Mouse (Mus musculus) layer of hippocampus, adult 11-12 months (tissue): Measurements from ENCODE around the gene Arhgap45.
"Not testable (repeated sequence)": the region's sequence is repeated elsewhere in the genome, so short reads cannot be mapped to it uniquely, and the experiment has no call there.

ENCODE experiments used
- DNase-seq: peaks from one replicate; pipeline ENCODE4 v3.0.0; 2022; ENCODE audit warnings: low spot score

Arhgap45 gene

DNA sequence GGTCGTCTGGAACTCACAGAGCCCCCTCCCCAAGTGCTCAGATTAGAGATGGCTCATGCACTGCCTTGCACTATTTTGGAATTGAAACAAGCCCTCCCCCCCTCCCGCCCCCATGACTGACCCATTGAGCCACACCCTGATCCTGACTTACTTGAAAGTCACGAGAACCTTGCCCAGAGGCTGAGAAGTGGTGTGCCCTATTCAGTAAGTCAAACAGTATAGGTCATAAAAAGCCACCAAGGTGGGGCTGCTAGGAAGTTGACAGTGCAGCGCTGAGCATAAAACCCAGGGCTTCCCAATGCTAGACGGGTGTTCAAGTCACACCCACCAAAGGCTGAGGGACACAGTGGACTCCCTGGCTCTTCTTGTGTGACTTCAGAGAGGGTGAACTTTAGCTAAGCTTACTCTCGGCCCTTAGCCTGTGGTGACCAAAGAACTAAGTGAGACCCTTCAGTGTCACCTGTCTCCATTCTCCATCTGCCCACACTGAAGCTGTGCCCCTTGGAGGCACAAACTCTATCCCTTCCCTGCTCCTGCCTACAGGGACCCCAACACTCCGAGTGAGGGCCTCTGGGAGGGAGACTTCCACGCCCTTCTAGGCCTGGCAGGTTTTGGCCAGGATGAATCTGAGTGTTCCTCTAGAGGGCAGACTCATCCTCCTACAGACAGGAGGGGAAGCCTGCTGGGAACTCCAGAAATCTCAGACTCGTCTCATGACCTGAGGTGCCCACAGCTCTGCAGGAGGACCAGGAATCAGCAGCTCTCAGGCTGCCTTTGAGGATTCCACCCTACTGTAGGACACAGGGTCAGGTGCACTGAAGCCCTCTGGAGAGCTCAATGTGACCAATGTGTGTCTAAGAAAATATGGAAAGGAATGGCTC is 17.3 kb downstream of the Arhgap45 start:
- no peak for DNase-seq

DNA sequence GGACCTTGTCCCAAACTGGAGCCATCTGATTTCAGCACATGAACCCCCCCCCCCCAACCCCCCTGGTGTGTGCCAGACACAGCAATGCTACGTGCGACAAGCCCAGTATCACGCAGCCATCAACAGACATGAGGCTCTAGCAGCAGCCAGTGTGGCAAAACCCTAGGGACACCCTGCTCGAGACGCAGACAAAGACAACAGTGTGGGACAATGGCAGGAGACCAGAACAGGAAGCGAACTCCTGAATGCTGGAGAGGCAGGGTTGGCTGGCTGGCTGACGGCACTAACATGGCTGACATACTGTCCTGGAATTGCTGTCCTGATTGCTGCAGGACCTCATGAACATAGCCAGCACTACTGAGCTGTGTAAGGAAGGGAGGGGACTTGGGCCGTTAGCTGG is 18.7 kb downstream of the Arhgap45 start:
- DNase-seq: no peak

GRCm38 (mm10) chr10:80035686-80036085 is 19.2 kb downstream of the Arhgap45 start:
- DNase-seq: no peak

GRCm38 (mm10) chr10:80036832-80037231 is 20.4 kb downstream of the Arhgap45 start:
- DNase-seq: no peak

DNA sequence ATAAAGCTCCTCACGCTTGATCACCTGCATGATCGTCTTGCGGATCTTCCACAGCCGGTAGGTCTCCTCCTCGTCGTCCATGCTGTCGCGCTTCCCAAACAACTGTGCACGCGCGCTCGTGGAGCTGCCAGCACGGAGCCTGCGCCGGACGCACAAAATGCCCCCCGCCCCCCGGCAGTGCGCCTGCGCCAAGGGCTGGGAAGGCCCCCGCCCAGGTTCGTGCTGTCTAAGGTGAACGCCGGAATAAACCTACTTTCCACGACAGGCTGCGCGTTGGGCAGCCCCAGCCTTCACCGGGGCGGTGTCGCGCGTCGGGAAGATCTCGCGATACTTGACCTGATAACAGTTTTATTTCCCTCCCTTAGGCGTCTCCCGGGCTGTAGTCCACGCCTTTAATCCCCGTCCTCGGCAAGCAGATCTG is 23.1 kb downstream of the Arhgap45 start, which contains the start of gene Polr2e:
Polr2e (minus strand) TSS at position 237 of the 421 bp plus-strand sequence.
- peak; percentile 98 for DNase-seq

GRCm38 (mm10) chr10:80041409-80042060 is 25.1 kb downstream of the Arhgap45 start:
- DNase-seq: not testable (repeated sequence)

DNA sequence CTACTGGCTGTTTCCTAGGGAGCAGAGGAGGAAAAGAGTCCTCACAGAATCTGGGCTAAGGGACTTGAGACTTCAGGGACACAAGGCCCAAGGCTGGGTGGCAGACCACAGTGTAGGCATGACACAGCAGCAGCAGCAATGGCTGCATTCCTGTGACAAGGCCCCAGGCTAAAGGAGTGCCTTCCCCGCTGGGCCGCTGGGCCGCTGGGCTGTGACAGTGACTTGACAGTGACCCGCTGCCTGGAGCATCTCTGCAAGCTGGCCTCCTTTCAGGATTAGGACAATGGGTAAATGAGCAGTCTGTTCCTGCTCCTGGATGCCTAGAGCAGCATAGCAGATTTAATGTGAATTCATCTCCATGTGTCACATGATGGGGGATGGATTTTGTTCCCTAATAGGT is 27.6 kb downstream of the Arhgap45 start:
- no peak for DNase-seq

GRCm38 (mm10) chr10:80045364-80045763 is 28.9 kb downstream of the Arhgap45 start:
- not testable (repeated sequence) for DNase-seq

GRCm38 (mm10) chr10:80045766-80046165 is 29.3 kb downstream of the Arhgap45 start:
- DNase-seq: no peak

DNA sequence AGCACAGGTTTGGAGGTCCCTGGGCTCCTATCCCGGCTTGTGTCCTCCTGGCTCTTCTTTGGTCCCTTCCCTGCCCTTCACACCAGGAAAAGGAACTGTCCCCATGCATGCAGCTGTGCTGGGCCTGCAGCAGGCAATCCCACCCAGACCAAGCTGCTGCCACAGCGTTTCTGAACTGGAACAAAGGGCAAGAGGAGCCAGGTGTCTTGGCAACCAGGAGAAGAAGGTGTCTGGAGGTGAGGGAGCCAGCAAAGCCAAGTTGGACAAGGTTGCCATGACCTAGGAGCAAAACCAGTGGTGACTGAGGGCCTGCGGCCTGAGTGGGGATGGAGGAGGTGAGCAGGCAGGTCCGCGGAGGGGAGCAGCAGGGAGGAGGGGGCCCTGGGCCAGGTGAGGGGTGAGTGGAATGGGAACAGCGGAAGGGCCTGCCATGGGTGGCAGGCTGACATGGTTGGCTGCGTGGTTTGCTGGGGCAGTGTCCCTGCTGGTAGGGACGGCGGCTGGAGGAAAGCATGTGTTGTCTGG is 30.6 kb downstream of the Arhgap45 start, which contains the start of gene Gpx4:
Gpx4 (plus strand) TSS at position 126 of the 525 bp plus-strand sequence.
- DNase-seq: no peak

GRCm38 (mm10) chr10:80048396-80048795 is 31.9 kb downstream of the Arhgap45 start:
- no peak for DNase-seq

GRCm38 (mm10) chr10:80048834-80049233 is 32.4 kb downstream of the Arhgap45 start:
- no peak for DNase-seq

GRCm38 (mm10) chr10:80050244-80050643 is 33.8 kb downstream of the Arhgap45 start:
- no peak for DNase-seq

DNA sequence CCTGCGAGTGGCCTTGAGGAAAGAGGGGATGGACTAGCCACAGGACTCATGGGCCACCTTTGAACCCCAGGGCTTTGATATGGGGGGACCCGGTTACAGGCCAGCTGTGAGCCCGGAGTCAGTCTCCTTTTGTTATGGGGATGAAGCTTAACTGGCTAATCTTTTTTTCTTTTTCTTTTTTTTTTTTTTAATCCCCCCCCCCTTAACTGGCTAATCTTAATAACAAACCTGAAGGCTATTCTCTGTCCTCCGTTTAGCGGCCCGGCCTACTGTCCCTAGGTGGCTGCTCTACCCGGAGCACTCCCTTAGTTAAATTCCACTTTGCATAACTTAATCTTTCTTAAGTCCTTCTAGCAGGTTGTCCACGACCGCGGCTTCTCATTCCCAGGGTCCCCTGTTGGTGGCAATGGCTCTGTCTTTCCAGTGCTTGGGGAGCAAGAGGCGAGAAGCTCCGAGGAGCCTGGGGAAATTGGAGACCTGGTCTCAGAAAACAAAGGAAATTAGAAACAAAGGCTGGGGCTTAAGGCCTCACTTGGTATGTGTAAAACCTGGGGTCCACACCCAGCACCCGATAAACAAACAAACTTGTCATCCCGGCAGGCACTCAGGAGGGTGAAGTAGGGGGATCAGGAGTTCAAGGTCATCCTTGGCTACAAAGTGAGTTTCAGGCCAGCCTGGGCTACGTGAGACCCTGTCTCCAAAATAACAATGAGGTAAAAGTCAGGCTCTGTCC is 34.6 kb downstream of the Arhgap45 start:
- no peak for DNase-seq

DNA sequence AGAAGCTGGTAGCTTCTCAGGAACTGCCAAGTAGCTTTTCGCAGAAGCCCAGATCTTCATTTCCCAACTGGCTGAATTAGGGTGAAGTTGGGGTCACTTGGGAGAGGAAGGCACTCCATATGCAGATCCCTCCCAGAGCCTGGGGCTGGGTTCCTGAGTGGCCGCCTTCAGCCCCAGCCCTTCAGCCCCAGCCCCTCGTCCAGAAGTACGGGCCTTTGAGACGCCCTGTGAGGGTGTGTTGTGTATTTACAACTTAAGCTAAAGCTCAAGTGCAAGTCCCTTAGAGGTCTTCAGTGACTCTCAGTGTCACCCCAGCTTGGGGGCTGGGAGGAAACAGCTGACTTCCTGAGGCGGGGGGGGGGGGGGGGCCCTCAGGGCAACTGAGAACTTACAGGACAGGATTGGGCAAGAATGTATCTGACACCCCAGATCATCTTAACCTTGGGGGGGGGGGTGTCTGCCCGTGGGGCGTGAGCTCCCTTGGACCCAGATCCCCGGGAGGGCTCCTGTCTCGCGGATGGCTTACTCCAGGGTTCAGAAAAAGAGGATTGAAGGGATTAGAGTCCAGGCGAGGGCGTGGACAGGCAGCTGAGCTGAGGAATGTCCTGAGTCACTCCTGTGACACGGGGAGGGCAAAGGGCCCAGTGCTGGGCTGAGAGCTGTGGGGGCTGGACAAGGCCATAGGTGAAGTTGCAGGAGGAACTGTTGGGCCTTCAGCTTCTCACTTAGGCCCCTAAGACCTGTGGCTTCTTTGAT is 35.3 kb downstream of the Arhgap45 start:
- DNase-seq: no peak

GRCm38 (mm10) chr10:80052374-80052764 is 35.9 kb downstream of the Arhgap45 start:
- DNase-seq: no peak

DNA sequence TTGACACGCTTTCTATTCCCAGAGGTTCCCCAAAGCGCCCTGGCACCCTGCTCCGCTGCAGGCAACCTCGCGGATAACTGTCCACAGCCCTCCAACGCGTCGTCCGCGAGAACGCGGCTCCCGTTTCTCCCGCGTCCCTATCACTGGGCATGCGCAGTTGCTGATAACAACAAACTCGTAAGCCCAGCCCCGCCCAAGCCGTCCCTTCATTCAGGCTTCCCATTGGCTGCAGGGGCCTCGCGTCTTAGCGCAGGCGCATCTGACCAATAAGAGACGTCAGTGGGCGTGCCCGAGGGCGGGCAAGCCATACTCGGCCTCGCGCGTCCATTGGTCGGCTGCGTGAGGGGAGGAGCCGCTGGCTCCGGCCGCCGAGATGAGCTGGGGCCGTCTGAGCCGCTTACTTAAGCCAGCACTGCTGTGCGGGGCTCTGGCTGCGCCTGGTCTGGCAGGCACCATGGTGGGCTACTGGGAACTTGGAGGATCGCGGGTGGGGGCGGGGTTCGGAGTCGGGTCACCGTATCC is 36.9 kb downstream of the Arhgap45 start:
- peak; percentile 100 for DNase-seq

GRCm38 (mm10) chr10:80053831-80054815 is 37.7 kb downstream of the Arhgap45 start:
- DNase-seq: peak; percentile 69

GRCm38 (mm10) chr10:80054911-80055310 is 38.5 kb downstream of the Arhgap45 start:
- not testable (repeated sequence) for DNase-seq

- DNase-seq: no peak
These were observed 38.9 kb downstream of the Arhgap45 start for GRCm38 (mm10) chr10:80055364-80055763.
